Mouse (Mus musculus): ENCODE results near the gene Olfr1107. TPM values are rescaled to one million over a fixed set of nuclear protein-coding genes. Genes with fewer than 3 reads are reported as not detected.

The Olfr1107 gene
- not detected for total RNA-seq (2021)
- long read RNA-seq, experiment 1, result 0 reads
- long read RNA-seq, experiment 2, result 0 reads

GRCm38 (mm10) chr2:87075717-87076116 is at the start of gene Olfr1107:
Gene Olfr1107, minus strand, starts transcription at chr2:87075817.
- intact Hi-C loops (cut with DNase I), result no loop called here
- DNase-seq (ENCODE audit: low spot score in 2 of 2), result no peak

DNA sequence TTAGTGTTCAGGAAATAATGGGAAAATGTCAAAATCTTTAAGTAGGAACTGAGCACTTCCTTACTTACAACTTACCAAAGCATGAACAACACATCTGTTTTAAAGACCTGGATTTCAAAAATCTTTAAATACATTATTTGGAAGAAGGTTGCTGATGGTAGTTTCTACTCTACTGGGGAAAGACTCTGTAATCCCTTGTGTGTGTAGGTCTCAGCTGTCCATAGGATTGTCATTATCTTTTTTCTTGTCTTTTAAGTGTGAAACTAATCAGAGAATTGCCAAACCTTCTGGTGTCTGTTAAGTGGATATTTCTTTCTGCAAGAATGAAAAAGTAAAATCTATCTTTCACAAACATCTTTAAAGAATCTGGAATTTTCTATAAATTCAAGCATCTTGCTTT is 38.9 kb upstream of the Olfr1107 start, which contains the start of gene Olfr259:
Gene Olfr259 (minus strand): TSS at position 101 of the 400 bp plus-strand sequence.
- intact Hi-C loops (cut with DNase I), result no loop called here
- no peak for DNase-seq (ENCODE audit: low spot score in 2 of 2)

DNA sequence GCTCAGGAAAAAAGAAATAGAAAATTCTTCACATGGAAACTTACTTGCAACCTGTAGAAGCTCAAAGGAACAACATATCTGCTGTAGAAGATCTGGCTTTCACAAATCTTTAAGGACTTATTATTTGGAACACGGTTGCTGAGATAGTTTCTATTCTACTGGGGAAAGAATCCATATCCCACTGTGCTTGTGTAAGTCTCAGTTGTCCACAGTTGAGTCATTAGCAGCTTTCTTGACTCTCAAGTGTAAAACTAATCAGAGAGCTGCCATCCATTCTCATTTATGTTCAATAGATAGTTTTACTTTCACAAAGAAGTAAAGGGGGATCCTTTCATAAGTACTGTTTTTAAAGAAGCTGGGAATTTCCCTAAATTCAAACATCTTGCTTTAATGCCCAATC is 20.3 kb upstream of the Olfr1107 start, which contains the start of gene Olfr1109:
Gene Olfr1109 (minus strand): TSS at position 101 of the 400 bp plus-strand sequence.
- DNase-seq (ENCODE audit: low spot score in 2 of 2), result no peak
- intact Hi-C loops (cut with DNase I), result no loop called here

DNA sequence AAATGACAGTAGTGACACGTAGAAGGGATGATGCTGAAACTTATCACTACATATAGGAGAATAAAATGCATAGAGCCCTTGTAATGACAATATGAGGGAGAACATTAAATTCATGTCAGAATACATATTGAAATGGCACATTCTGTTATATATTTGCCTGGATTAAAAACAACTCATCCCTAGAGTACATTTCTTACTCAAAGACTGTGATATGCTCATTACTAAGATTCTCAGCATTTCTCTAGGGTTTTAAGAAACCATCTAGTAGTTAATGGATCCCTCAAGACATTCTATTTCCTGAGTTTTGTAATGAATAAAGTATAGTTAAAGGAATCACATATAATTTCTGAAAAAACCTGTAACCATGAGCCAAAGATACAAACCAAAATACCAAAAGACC is 23.4 kb downstream of the Olfr1107 start, which contains the start of gene Olfr1106:
Gene Olfr1106 (minus strand): TSS at position 101 of the 400 bp plus-strand sequence.
- intact Hi-C loops (cut with DNase I), result no loop called here
- DNase-seq (ENCODE audit: low spot score in 2 of 2), result no peak

DNA sequence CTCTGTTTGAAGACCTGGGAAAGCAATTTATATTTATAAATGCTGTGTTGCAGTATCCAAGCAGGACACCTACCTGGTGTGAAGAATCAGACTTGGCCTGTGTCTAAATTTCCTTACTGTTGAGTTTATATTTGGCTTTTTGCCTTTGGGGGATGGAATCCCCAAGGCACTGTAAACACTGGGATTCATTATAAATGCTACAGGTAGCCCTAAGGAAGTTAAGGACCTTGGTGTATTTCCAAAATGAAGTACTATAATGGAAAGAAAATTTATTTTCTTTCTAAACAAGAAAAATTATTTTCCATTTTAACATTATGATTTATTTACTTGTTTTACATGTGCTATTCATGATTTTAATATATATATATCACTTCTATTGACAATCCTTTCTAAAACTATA is 39.2 kb downstream of the Olfr1107 start, which contains the start of gene Olfr1105:
Gene Olfr1105 (minus strand): TSS at position 101 of the 400 bp plus-strand sequence.
- intact Hi-C loops (cut with DNase I), result no loop called here
- no peak for DNase-seq (ENCODE audit: low spot score in 2 of 2)

DNA sequence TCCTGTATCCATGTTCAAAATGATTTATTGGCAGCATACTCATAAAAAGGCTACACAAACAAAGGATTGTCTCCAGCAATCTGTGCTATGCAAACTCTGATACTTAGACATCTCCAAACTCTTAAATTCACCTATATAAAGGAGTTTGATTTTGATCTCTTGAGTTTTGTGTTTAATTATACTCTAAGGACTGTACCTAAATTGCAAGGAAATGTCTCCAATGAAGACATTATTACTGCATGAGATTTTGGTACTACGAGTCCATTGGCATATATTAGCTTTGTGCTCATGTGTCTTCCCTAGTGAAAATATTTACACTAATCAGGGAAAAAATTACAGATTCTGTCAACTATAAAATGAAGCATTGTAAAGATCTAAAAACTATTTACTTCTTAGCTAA is 48.6 kb downstream of the Olfr1107 start, which contains the start of gene Olfr1104:
Gene Olfr1104 (minus strand): TSS at position 101 of the 400 bp plus-strand sequence.
- no peak for DNase-seq (ENCODE audit: low spot score in 2 of 2)
- intact Hi-C loops (cut with DNase I), result no loop called here

Other genes starting within 250 kb of the Olfr1107 start
- not detected for gene Olfr1095, start 224.1 kb downstream of the Olfr1107 start, total RNA-seq (2021)
- not detected for gene Gm13723, start 201.0 kb downstream of the Olfr1107 start, total RNA-seq (2021)
- gene Olfr1097, start 183.6 kb downstream of the Olfr1107 start, total RNA-seq (2021), result not detected
- not detected for gene Olfr1098, start 151.3 kb downstream of the Olfr1107 start, total RNA-seq (2021)
- gene Olfr1099, start 115.1 kb downstream of the Olfr1107 start, total RNA-seq (2021), result not detected
- not detected for gene Olfr1100, start 95.9 kb downstream of the Olfr1107 start, total RNA-seq (2021)
- gene Olfr1101, start 84.6 kb downstream of the Olfr1107 start, total RNA-seq (2021), result not detected
- gene Olfr1102, start 77.4 kb downstream of the Olfr1107 start, total RNA-seq (2021), result not detected
- gene Olfr1104, start 48.7 kb downstream of the Olfr1107 start, total RNA-seq (2021), result not detected
- gene Olfr1105, start 39.3 kb downstream of the Olfr1107 start, total RNA-seq (2021), result not detected
- gene Olfr1106, start 23.5 kb downstream of the Olfr1107 start, total RNA-seq (2021), result not detected
- not detected for gene Olfr1109, start 20.2 kb upstream of the Olfr1107 start, total RNA-seq (2021)
- gene Olfr259, start 38.8 kb upstream of the Olfr1107 start, total RNA-seq (2021), result not detected
- not detected for gene Olfr1110, start 64.5 kb upstream of the Olfr1107 start, total RNA-seq (2021)
- gene Olfr1111, start 76.8 kb upstream of the Olfr1107 start, total RNA-seq (2021), result not detected
- gene Olfr1112, start 112.0 kb upstream of the Olfr1107 start, total RNA-seq (2021), result not detected
- not detected for gene Olfr1113, start 133.2 kb upstream of the Olfr1107 start, total RNA-seq (2021)
- not detected for gene Olfr1115, start 172.2 kb upstream of the Olfr1107 start, total RNA-seq (2021)
- not detected for gene Olfr1116, start 191.7 kb upstream of the Olfr1107 start, total RNA-seq (2021)
- gene Olfr1118, start 231.8 kb upstream of the Olfr1107 start, total RNA-seq (2021), result not detected